In the genomic region with DNA sequence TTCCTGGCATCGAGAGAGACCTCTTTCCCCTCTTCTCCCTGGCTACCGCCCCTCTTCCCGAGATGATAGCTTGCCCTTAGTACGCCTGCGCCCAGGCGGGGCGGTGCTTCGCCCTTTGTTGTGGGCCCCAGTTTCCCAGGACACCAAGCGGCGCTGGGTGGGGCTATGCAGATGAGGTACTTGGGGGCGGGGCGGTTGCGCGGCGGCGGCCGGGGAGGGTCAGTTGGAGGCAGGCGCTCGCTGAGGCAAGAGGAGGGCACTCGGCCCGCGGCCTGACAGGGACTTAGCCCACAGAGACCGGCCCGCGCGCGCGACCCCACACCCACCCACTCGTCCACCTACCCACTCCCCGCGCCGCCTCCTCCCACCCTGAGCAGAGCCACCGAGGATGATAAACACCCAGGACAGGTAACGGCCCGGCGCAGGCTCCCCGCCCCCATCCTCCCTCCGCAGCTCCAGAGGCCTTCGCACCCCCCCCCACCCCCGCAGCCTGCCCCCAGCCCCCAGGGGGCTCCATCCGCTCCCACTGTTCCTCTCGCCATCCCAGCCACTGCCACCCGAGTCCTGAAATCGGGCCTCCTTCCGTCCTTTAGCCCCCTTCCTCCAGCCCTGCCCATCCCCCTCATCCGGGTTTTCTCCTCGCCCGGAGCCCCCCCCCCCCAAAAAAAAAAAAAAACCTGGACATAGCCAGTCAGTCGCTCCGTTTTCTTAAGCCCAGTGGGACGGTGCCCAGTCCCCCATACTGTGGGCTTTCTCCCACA, we compare ENCODE assay signal across 7 mouse cellular contexts. TPM values are rescaled to one million over a fixed set of nuclear protein-coding genes. Genes with fewer than 3 reads are reported as not detected.
DNase-seq lines count a peak whose midpoint lies in the region; ATAC-seq and TF ChIP-seq lines count a peak whose summit lies in the region.

No protein-coding gene starts in this region.

- WGBS in intestine, postnatal 0 days, result 0% methylated on average over 29 of the region's 51 CpGs
- WGBS in midbrain, embryonic 12.5 days, result under 1% methylated on average over 42 of the region's 51 CpGs
- WGBS in small intestine, adult 2 months, result 2% methylated on average over 51 of the region's 51 CpGs

- H3K27ac ChIP-seq in intestine, postnatal 0 days (ENCODE audit: low read depth, low read length), result peak overlapping the region; percentile 11
- peak overlapping the region; percentile 69; the same call in 1 of the 2 replicates for H3K27ac ChIP-seq in midbrain, embryonic 12.5 days (replicated peaks)
- H3K27ac ChIP-seq in small intestine, adult 2 months (ENCODE audit: insufficient read depth, low read depth, low read length), result no peak overlapping the region

- H3K4me2 ChIP-seq in intestine, postnatal 0 days (replicated peaks; ENCODE audit: low read depth), result peak overlapping the region; percentile 70
- peak overlapping the region; percentile 86 for H3K4me2 ChIP-seq in midbrain, embryonic 12.5 days (replicated peaks)

- no peaks in the 10 kb centered on the region for H3K36me3 ChIP-seq in intestine, postnatal 0 days (ENCODE audit: control insufficient read depth, insufficient read depth)
- H3K36me3 ChIP-seq in midbrain, embryonic 12.5 days, result no peaks in the 10 kb centered on the region
- H3K36me3 ChIP-seq in small intestine, adult 2 months (ENCODE audit: control insufficient read depth, insufficient read depth, low read length), result no peaks in the 10 kb centered on the region

- H3K9me3 ChIP-seq in intestine, postnatal 0 days (ENCODE audit: control insufficient read depth), result no peaks in the 10 kb centered on the region
- H3K9me3 ChIP-seq in midbrain, embryonic 12.5 days, result no peaks in the 10 kb centered on the region

- H3K27me3 ChIP-seq in intestine, postnatal 0 days (replicated peaks; ENCODE audit: control insufficient read depth, insufficient read depth, low read length), result no peaks in the 10 kb centered on the region
- no peaks in the 10 kb centered on the region for H3K27me3 ChIP-seq in midbrain, embryonic 12.5 days
- H3K27me3 ChIP-seq in small intestine, adult 2 months (ENCODE audit: control insufficient read depth, insufficient read depth, low read length), result no peaks in the 10 kb centered on the region

- DNase-seq in adrenal gland, adult 2 months, result peak; percentile 99
- DNase-seq in embryo, embryonic 11.5 days (ENCODE audit: low read depth, low spot score), result peak; percentile 95
- peak; percentile 98 for DNase-seq in gastrocnemius, postnatal 4 days (ENCODE audit: low spot score in 2 of 2)
- peak; percentile 99 for DNase-seq in left cerebral cortex, postnatal 4 days

- peak; percentile 62; the same call in 1 of the 2 replicates for TF ChIP-seq POLR2A in small intestine, adult 2 months (IDR thresholded peaks at IDR 0.05; ENCODE audit: low read depth, low read length)

- H3K4me1 ChIP-seq in intestine, postnatal 0 days (replicated peaks; ENCODE audit: control insufficient read depth, insufficient read depth, low read length), result 0 out of 2 replicates have a peak, but pooled peaks cover 8% of the 10 kb centered on the region
- peaks cover 45% of the 10 kb centered on the region for H3K4me1 ChIP-seq in midbrain, embryonic 12.5 days
- peaks cover 10% of the 10 kb centered on the region; the same call in 1 of the 2 replicates for H3K4me1 ChIP-seq in small intestine, adult 2 months (ENCODE audit: control insufficient read depth, insufficient read depth, insufficient read length, low read length)

- intact Hi-C loops in left cerebral cortex, postnatal 4 days (cut with DNase I), result no loop called here

- peak overlapping the region; percentile 60 for H3K9ac ChIP-seq in intestine, postnatal 0 days (ENCODE audit: low read depth, low read length)
- H3K9ac ChIP-seq in midbrain, embryonic 12.5 days (replicated peaks), result peak overlapping the region; percentile 87

- H3K4me3 ChIP-seq in intestine, postnatal 0 days (ENCODE audit: low read depth, low read length), result peak overlapping the region; percentile 67
- peak overlapping the region; percentile 82 for H3K4me3 ChIP-seq in midbrain, embryonic 12.5 days
- peak overlapping the region; percentile 77 for H3K4me3 ChIP-seq in small intestine, adult 2 months (ENCODE audit: low read depth, low read length)

- peak; percentile 96 for ATAC-seq in intestine, postnatal 0 days
- peak; percentile 97 for ATAC-seq in midbrain, embryonic 12.5 days (ENCODE audit: low FRiP score, low read depth)

- 0 out of 2 replicates have a peak, but pooled peaks have one; percentile 13 for TF ChIP-seq CTCF in intestine, postnatal 0 days (IDR thresholded peaks at IDR 0.05; ENCODE audit: low read depth)
- TF ChIP-seq CTCF in small intestine, adult 2 months (IDR thresholded peaks at IDR 0.05; ENCODE audit: extremely low read depth, insufficient read length, insufficient replicate concordance, low read depth, low read length), result no peak

RNA-seq across cellular contexts. Expression of a gene that starts 8.7 kb away (rescaled TPM):
- total RNA-seq in adrenal gland, adult 2 months (2021), result 100 to 1,000 TPM; 101 to 156 TPM
- 172 and 201 TPM in 2 replicates for polyA plus RNA-seq in adrenal gland, adult 2 months (2012; rRNA removed)
- 100 to 1,000 TPM; 232 to 238 TPM for total RNA-seq in gastrocnemius, postnatal 4 days (2021)
- polyA plus RNA-seq in intestine, postnatal 0 days (2015; fragmentation: Nextera tagmentation; extraction: Ambion mirVana), result 141 and 152 TPM in 2 replicates
- 100 to 1,000 TPM; 202 to 211 TPM for total RNA-seq in left cerebral cortex, postnatal 4 days (2021)
- 262 and 269 TPM in 2 replicates for polyA plus RNA-seq in midbrain, embryonic 12.5 days (2016; fragmentation: Nextera tagmentation; extraction: Ambion mirVana)
- 36.0 and 39.7 TPM in 2 replicates for polyA plus RNA-seq in small intestine, adult 2 months (2012; rRNA removed)

RNA-seq across cellular contexts. Expression of a gene that starts 47.1 kb away (rescaled TPM):
- total RNA-seq in adrenal gland, adult 2 months (2021), result 10 to 100 TPM; 63.1 to 85.0 TPM
- 125 and 154 TPM in 2 replicates for polyA plus RNA-seq in adrenal gland, adult 2 months (2012; rRNA removed)
- total RNA-seq in gastrocnemius, postnatal 4 days (2021), result 1 to 10 TPM; 5.1 to 5.6 TPM
- 21.4 and 22.1 TPM in 2 replicates for polyA plus RNA-seq in intestine, postnatal 0 days (2015; fragmentation: Nextera tagmentation; extraction: Ambion mirVana)
- 1 to 10 TPM; 1.8 to 2.4 TPM for total RNA-seq in left cerebral cortex, postnatal 4 days (2021)
- 11.5 and 12.8 TPM in 2 replicates for polyA plus RNA-seq in midbrain, embryonic 12.5 days (2016; fragmentation: Nextera tagmentation; extraction: Ambion mirVana)
- polyA plus RNA-seq in small intestine, adult 2 months (2012; rRNA removed), result 18.4 and 22.5 TPM in 2 replicates
